Mouse (Mus musculus) adrenal gland (tissue): ENCODE data around the gene Otud4.
"Not testable (repeated sequence)": the region's sequence is repeated elsewhere in the genome, so short reads cannot be mapped to it uniquely, and the experiment has no call there.

Experiments
- intact Hi-C: fragments of 180-260 bp; cut with DNase I; formaldehyde crosslinking; loops from one replicate; pipeline ENCODE4 v1.15.1; 2025
- long read RNA-seq, 2 experiments: library from polyadenylated mRNA; unstranded; transcript quantifications; one replicate each; pipeline ENCODE4 v2.0.0; 2020; ENCODE audit warnings: borderline replicate concordance in 1 of 2; ENCODE audit not compliant: insufficient replicate concordance in 1 of 2

The Otud4 gene
- long read RNA-seq, experiment 1, partial matches to known transcripts, result 1 of 10 reads
- long read RNA-seq, experiment 1, other reads (novel, unspliced or antisense), result 9 of 10 reads
- long read RNA-seq, experiment 2, full-length matches to known transcripts, result 1 of 14 reads
- long read RNA-seq, experiment 2, partial matches to known transcripts, result 9 of 14 reads
- long read RNA-seq, experiment 2, other reads (novel, unspliced or antisense), result 4 of 14 reads

DNA sequence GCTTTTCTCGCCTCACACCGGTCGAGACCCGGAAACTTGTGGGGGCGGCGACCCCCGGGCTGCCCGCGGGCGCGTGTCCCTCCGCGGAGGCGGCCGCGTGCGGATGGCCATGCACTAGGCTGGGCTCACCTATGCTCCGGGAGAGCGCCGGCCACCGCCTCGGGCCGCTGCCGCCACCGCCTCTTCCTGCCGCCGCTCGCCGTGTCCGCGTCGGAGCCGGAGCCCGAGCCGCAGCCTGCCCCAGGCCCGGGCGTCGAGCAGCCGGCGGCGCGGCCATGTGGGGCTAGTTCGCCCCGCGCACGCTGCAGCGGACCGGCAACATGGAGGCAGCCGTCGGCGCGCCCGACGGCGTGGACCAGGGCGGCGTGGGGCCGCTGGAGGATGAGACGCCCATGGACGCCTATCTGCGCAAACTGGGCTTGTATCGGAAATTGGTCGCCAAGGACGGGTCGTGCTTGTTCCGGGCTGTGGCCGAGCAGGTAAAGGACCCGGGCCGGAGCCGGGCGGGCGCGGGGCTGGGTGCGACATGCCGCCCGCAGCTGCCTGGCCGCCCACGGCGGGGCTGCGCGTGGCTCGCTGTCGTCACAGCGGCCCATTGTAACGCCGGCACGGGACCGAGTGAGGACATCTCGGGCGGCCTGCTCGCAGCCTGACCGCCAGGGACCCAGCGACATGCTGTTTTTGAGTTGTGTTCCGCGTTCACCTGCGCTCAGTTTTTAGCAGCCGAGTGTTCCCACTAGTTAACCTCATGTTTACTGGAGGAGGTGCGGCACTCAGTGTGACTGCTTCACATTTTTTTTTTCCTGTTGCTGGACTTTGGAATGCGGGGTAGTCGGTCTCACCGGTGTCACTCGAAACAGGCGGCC lies at the start of gene Otud4:
Gene Otud4 (plus strand): TSS at position 33 of the 866 bp plus-strand sequence.
- intact Hi-C loops, result no loop called here

DNA sequence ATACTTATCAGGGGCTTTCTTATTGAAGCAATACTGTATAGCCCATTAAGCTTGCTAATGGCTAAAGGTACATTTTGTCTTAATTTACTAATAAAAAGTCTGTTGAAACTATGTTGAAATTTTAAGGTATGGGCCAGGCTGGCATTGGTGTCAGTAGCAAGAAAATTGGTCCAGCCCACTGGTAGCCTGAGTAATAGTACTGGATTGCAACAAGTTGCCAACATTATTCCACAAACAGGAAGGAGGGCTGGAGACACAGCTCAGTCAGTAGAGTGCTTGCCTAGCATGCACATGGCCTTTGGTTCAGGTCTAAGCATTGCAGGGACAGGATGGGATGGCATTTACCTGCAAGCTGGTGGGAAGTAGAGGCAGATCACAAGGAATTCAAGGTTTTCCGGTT lies 38.5 kb upstream of the Otud4 start:
- intact Hi-C loops, result no loop called here

DNA sequence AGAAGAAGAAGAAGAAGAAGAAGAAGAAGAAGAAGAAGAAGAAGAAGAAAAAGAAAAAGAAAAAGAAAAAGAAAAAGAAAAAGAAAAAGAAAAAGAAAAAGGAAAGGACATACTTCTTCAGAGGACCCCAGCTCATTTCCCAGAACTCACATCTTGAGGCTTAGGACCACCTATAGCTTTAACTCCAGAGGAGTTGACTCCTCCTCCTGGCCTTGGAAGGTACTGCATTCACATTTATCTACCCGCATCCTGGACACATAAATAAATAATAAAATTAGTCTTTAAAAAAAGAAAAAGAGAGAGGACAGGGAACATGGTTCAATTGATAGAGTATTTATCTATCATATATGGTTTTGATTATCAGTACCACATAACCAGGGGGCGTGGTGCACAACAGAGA lies 36.2 kb upstream of the Otud4 start:
- intact Hi-C loops, result not testable (repeated sequence)

DNA sequence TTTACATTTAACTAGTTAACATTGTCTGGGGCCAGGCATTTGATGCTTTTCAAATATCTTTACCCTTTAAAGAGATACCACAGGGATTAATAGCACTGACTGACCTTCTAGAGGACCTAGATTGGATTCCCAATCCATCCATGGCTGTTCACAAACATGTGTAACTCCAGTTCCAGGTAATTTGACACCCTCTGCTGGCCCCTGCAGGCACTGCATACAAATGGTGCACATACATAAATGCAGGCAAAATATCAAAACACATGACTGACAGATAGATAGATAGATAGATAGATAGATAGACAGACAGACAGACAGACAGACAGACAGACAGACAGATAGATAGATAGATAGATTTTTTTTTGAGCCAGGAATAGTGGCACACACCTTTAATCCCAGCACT lies 33.2 kb upstream of the Otud4 start:
- intact Hi-C loops, result no loop called here

DNA sequence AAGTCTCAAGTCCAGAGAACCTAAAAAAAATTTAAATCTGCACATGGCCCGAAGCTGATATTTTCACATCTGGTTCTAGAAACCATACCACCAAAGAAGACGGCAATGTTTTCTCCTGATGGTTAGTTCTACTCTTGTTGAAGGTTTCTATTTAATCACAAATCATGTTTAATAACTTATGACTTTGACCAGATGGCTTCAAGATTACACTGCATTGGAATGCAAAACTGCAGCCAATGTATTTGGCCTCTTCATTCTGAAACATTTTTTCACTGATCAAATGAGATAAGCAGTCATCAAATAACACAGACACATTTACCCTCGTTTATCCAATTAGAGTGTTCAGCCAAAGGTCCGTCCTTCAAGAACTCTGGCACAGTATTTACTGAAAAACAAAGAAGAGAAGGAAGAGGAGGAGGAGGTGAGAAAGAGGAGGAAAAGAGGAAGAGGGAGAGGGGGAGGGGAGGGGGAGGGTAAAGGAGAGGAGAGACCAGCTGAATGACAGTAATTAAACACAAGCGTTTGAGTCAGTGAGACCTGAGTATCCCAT lies 32.6 kb upstream of the Otud4 start:
- intact Hi-C loops, result no loop called here

DNA sequence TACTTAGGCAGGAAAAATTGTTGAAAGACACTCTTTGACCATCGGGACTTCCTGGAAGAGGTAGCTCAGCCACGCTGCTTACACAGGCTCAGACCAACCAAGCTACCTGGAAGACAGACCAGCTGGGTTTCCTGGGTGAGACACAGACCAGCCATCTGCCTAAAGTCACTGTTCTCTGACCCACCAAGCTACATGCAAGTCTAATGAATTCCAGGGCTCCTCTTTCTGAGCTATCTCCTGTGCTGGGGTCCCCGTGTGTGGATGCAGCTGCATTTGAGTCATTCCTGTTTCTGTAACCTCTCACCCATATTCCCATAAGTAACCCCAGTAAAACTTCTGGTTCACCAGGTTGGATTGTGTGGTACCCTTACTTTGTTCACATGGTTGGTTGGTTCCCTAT lies 30.7 kb upstream of the Otud4 start:
- intact Hi-C loops, result no loop called here

DNA sequence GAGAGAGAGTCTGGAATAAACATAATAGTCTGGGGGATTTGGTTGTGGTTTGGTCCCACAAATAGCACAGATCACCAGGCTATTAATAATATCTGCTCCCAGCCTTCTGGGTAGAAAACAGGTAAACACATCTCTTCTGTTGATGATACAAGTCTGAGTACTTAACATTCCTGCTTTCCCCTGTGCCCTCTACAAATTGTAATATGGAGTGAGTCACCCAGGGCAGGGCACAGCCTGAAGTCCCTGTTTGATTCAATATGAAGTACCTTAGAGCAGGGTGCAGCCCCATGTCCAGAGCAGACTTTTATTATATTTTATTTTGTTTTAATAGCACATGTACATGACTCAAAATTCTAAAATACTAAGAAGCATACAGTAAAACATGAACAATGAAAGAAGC lies 29.1 kb upstream of the Otud4 start:
- intact Hi-C loops, result no loop called here

DNA sequence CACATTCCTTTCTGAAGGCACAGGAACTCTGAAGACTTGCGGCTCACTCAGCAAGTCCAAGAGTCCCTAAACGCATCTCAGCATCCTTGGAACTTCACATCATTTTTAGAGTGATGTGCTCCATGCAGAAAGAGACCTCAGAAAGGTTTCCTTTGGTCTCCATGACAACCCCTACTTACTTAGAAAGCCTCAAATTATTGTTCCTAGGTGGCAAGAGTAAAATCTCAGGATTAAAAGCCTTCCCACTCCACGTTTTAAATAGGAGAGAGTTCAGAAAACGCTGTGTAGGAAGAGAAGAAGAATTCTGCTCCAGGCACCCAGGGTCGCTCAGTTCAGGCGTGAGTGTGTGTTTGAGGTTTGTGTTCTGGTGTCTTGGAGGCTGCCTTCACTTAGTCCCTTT lies 27.1 kb upstream of the Otud4 start:
- intact Hi-C loops, result no loop called here

DNA sequence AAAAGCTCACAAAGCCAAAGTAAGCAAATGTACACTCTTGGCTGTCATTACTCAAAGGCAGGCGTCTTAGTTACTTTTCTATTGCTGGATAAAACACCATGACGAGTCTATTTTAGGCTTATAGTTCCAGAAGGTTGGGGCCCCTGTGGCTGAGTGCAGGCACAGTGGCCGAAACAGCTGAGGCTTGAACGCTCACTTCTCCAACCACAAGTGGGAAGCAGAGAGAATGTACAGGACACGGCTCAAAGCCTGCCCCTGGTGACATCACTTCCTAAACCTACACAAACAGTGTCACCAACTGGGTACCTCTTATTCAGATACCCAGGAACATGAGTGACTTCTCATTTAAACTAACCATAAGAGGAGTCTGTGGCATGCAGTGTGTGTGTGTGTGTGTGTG lies 26.5 kb upstream of the Otud4 start:
- intact Hi-C loops, result no loop called here

DNA sequence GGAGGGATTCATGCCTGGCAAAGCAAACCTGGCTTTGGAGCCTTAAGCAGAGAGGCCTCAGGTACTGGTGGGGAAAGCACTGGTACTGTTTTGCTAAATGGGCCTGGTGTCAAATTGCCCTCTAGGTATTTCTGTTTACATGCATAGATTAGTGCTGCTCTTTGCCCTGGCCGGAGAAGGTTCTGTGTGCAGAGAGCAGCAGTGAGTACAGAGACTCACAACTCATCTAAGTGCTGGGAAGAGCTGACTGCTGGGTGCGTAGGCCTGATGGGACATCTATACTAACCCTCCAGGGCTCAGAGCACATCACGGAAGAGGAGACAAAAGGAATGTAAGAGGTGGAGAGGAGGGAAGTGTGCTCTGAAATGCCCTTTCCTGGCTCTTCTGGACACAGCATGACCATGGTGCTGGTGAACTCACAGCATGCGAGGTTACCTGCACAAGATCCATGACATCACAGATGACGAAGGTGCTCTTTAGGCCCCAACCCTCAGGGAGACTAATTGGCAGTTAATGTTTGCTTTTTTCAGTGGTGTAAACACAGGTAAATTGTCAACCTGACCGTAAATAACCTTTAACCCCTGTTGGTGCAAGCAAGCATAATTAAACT lies 23.6 kb upstream of the Otud4 start:
- intact Hi-C loops, result no loop called here

DNA sequence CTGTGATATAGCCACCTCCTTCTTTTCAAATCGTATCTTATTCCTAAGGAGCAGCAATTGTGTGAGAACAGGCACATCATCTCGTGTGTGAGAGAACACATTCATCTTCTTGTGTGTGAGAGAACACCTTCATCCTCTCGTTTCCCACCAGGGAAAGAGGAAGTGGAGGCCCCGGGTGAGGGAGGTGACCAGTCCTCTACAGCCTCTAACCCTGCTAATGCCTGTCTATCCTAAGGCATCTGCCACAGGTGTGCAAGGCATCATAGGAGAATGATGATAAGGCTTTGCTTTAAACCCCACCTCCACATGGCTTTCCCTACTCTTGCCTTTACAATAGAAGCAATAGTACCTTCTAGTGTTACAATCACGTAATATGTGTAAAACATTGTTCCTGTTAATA lies 20.5 kb upstream of the Otud4 start:
- intact Hi-C loops, result no loop called here

DNA sequence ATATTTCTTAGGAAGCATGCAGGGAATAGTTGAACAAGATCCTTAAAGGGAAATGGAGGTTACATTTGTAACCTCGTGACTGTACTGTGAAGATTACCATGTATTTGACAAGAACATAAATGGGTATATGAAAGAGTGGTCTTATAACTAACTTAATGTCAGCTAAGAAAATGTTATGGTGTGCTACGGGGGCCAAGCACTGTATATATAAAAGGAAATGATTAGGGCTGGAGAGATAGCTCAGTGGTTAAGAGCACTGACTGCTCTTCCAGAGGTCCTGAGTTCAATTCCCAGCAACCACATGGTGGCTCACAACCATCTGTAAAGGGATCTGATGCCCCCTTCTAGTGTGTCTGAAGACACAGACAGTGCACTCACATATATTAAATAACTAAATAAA lies 20.1 kb upstream of the Otud4 start:
- intact Hi-C loops, result no loop called here

DNA sequence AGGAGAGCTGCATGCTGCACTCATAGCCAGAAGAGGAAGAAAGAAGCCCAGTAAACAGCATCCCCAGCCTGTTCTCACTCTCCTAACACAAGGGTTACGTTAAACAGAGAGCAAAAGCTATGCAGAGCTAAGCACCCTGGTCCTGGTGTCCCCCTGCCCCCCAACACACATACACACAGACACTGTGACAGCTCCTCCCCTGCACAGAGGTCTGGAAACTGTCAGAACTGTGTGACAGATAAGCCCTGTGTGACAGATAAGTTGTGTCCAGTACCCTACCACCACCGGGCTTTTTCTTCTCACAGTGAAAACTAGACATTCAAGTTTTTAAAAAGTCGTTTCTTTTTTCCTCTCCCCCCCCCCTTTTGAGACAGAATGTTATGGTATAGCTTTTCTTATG lies 19.4 kb upstream of the Otud4 start:
- intact Hi-C loops, result no loop called here

DNA sequence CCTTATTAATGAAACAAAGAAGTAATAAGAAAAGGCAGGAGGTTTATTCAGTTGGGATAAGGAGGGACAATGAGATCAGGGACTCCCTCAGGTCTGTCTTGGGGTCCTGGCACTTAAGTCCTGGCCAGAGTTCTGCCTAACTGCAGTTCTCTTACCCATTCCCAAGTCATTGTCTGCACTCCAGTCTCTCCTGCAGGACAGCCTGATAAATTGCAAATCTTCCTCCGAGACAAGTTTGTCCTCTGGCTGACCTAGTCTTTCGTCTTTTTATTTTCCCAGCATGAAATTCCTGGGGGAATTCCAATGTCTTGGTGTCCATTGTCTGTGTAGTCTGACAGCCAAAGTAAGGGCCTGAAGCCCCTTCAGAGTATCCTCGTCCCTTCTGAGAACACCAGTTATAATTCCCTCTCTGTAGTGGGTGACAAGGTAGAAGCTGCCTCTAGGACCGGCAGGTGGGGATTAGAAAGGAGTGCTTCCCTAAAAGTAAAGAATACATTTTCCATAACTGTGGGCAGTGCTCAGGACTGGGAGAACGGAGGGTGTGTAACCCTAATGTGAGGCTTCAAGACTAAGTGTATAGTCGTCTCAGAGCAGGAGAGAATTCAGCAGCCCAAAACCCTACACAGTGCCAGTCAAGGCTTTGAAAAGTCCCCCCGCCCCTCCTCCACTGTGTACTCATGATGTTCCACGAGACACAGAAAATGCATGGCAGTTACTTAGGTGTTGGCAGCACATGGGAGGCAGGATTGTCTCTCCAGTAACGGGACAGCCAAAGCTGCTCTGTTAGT lies 18.7 kb upstream of the Otud4 start:
- intact Hi-C loops, result no loop called here

DNA sequence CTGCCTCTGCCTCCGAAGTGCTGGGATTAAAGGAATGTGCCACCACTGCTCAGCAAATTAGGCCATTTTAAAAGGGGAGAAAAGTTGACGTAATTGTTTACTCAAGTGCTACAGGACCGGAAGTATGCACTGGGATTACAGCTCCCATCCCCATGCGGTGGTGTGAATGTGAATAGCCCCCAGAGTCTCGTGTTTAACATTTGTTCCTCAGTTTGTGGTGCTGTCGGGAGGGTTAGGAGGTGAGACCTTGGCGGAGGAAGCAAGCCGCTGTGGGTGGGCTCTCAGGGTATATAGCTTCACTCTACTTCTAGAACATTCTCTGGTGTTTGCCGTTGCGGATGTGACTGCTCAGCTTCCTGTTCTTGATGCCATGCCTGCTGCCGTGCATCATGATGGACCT lies 17.1 kb upstream of the Otud4 start:
- intact Hi-C loops, result no loop called here

DNA sequence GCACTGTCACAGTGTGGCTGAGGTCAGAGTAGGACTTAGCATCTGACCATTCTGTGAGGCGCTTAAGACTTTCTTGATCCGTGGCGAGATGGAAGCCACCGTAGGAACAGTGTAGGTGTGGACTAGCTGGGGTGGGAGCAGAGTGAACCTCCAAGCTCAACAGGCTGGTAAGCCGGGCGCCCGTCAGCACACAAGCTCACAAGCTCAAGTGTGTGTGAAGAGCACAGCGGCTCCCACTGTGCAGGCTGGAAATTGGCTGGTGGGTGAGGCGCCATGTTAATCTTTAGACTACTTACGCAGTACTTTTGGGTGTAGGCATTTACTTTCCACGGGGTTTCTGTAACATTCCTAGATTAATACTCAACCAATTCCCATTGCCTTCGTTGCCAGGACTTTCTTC lies 16.1 kb upstream of the Otud4 start:
- intact Hi-C loops, result no loop called here

DNA sequence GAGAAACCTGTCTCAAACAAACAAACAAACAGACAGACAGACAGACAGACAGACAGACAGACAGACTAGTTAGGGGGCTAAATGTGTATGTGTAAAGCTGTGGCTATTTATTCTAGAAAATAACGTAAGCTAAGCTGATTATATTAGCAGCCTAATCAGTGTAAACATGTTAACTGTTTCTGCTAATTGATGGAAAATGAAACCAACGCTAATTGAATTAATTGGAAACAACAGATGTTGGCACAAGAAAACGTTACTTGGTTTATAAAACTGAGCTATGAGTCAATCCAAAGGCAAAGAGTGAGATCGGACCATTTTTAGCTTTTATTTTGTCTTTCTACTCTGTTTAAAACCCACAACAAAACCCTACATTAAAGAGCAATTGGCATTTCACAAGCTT lies 15.0 kb upstream of the Otud4 start:
- intact Hi-C loops, result no loop called here

DNA sequence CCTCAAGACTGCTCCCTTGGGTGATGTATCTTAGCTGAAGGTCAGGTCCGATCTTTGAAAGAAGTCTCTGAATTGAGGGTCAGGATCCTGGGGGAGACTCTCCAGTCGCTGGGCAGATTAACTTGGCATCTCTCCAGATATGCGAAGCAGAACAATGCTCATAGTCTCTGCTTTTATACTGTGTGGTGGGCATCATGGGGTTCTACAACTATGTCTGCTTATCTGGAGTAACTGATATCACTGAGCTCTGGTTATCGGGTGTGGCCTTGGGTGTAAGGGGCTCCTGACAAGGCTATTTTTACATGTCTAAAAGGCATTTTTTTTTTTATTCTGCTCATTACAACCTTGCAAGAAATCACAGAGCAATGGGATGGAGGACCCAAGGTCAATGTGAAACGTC lies 13.2 kb upstream of the Otud4 start:
- intact Hi-C loops, result no loop called here

DNA sequence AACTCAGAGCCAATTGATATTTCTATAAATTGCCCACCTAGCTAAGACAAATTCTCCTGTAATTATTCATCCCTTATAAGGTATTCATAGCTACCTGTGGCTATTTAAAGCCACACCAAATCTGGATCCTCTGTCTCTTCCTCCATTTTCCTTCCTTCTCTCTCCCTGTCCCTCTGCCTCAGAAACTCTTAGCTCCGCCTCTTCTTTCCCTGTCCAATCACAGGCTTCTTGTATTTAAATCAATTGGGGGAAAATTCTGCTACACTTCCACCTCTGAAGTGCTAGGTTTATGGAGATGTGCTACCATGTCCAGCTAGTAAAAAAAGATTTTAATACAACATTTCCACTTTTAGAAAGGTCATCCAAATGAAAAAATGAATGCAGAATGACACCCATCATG lies 3.9 kb upstream of the Otud4 start:
- intact Hi-C loops, result no loop called here

DNA sequence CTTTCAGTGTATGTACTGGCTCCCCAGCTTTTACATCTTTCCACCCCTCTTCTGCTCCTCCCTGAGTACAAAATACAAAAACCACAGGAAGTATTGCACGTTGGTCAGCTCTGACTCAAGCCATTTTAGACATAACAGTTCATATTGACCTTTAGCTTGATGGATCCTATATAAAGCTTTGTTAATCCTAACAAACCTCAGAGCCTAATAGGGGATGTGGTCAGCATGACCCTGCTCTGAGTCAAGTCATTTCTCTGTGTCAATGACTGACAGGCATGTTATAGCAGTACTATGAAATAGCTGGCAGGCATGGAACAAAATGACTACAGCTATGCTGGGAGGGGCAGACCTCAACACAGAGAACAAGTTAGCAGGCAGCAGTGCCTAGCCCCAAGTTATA lies 3.3 kb upstream of the Otud4 start:
- intact Hi-C loops, result no loop called here

DNA sequence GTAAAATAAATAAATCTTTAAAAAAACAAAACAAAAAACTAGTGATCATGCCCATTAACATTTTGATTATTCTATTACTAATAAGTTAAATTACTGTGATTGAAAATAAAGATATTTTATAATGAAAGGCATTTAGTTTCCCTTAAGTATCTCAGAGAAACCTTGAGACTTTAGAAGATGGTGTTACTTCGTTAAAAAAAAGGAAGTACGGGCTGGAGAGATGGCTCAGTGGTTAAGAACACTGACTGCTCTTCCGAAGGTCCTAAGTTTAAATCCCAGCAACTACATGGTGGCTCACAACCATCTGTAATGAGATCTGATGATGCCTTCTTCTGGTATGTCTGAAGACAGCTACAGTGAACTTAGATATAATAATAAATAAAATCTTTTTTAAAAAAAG lies 2.2 kb upstream of the Otud4 start:
- intact Hi-C loops, result no loop called here
